Mouse (Mus musculus) small intestine, adult 2 months (tissue): ENCODE measurements around the gene Calcoco1.

ENCODE experiments used
- CTCF ChIP-seq: fragments of 200-500 bp; IDR thresholded peaks from 2 replicates; pipeline ENCODE4 v1.5.1; 2012; ENCODE audit warnings: low read depth, mild to moderate bottlenecking, control low read depth, inconsistent platforms, low read length, moderate library complexity, mixed read lengths; ENCODE audit not compliant: insufficient replicate concordance, insufficient read length; ENCODE audit errors: extremely low read depth
- POLR2A ChIP-seq: fragments of 200-500 bp; IDR thresholded peaks from 2 replicates; pipeline ENCODE4 v1.6.1; 2012; ENCODE audit warnings: low read depth, mild to moderate bottlenecking, control low read depth, inconsistent platforms, low read length, moderate library complexity

- TF ChIP-seq CTCF (peak; percentile 81; the same call in 1 of the 2 replicates), POLR2A (no peak)
These were observed 31.2 kb upstream of the Calcoco1 start for GRCm38 (mm10) chr15:102753170-102753569.
